Mouse (Mus musculus): Measurements from ENCODE around the gene Pex26. TPM values are rescaled to one million over a fixed set of nuclear protein-coding genes. Genes with fewer than 3 reads are reported as not detected.

The Pex26 gene
- polyA plus RNA-seq, 1 experiment from 2014 or later = 6.5 TPM

GRCm38 (mm10) chr6:121139271-121139670 is 44.2 kb upstream of the Pex26 start:
- Histone ChIP-seq H3K9ac (ENCODE audit: low read length) (no peak overlapping the region), H3K9me3 (ENCODE audit: control insufficient read depth, low read length) (no peaks in the 10 kb centered on the region), H3K4me3 (ENCODE audit: low read depth, low read length) (no peak overlapping the region), H3K27me3 (ENCODE audit: control insufficient read depth, insufficient read depth, low read length) (no peaks in the 10 kb centered on the region), H3K4me1 (replicated peaks; ENCODE audit: control insufficient read depth, insufficient read depth) (no peaks in the 10 kb centered on the region; the same call in 1 of the 2 replicates), H3K36me3 (ENCODE audit: control insufficient read depth, insufficient read depth, low read length) (no peaks in the 10 kb centered on the region), H3K27ac (replicated peaks) (no peak overlapping the region), H3K4me2 (replicated peaks; ENCODE audit: low read depth) (no peak overlapping the region)
- DNase-seq (ENCODE audit: low spot score) = no peak
- WGBS = 98% methylated on average over 1 of the region's 1 CpGs
- no peak for ATAC-seq (ENCODE audit: low FRiP score, low TSS enrichment)
- no peak for TF ChIP-seq CTCF (IDR thresholded peaks at IDR 0.05; ENCODE audit: low read depth)
- no peak for TF ChIP-seq EP300 (optimal IDR thresholded peaks at IDR 0.05)

GRCm38 (mm10) chr6:121142298-121142697 is 41.2 kb upstream of the Pex26 start:
- TF ChIP-seq CTCF (IDR thresholded peaks at IDR 0.05; ENCODE audit: low read depth) = no peak
- no peak for TF ChIP-seq EP300 (optimal IDR thresholded peaks at IDR 0.05)
- Histone ChIP-seq H3K27ac (replicated peaks) (no peak overlapping the region), H3K4me3 (ENCODE audit: low read depth, low read length) (no peak overlapping the region), H3K4me1 (replicated peaks; ENCODE audit: control insufficient read depth, insufficient read depth) (no peaks in the 10 kb centered on the region; the same call in 1 of the 2 replicates), H3K36me3 (ENCODE audit: control insufficient read depth, insufficient read depth, low read length) (no peaks in the 10 kb centered on the region), H3K4me2 (replicated peaks; ENCODE audit: low read depth) (no peak overlapping the region), H3K9ac (ENCODE audit: low read length) (no peak overlapping the region), H3K9me3 (ENCODE audit: control insufficient read depth, low read length) (no peaks in the 10 kb centered on the region), H3K27me3 (ENCODE audit: control insufficient read depth, insufficient read depth, low read length) (no peaks in the 10 kb centered on the region)
- ATAC-seq (ENCODE audit: low FRiP score, low TSS enrichment) (no peak), DNase-seq (ENCODE audit: low spot score) (no peak)
- 74% methylated on average over 7 of the region's 7 CpGs for WGBS

DNA sequence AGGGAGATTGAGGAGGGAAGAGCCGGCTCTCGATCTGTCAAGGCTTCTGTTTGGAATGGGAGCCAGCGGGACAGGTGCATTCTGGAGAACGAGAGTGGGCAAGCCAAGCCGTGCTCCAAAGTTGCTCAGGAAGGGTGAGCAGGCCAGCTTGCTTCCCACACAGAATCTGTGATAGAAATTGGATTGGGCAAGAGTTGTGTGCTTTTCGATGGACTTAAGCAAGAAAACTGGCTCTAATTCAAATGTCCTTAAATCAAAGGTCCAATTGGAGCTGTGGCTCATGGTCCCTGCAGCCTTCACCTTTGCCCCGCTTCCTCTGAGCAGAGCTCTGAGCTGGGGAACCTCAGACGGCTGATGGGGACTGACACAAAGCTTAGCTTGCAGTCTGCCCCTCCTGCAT is 40.0 kb upstream of the Pex26 start:
- DNase-seq (ENCODE audit: low spot score) (no peak), ATAC-seq (ENCODE audit: low FRiP score, low TSS enrichment) (no peak)
- TF ChIP-seq CTCF (IDR thresholded peaks at IDR 0.05; ENCODE audit: low read depth) (no peak), EP300 (optimal IDR thresholded peaks at IDR 0.05) (no peak)
- Histone ChIP-seq H3K4me3 (ENCODE audit: low read depth, low read length) (no peak overlapping the region), H3K27me3 (ENCODE audit: control insufficient read depth, insufficient read depth, low read length) (no peaks in the 10 kb centered on the region), H3K9me3 (ENCODE audit: control insufficient read depth, low read length) (no peaks in the 10 kb centered on the region), H3K4me2 (replicated peaks; ENCODE audit: low read depth) (no peak overlapping the region), H3K9ac (ENCODE audit: low read length) (no peak overlapping the region), H3K27ac (replicated peaks) (no peak overlapping the region), H3K4me1 (replicated peaks; ENCODE audit: control insufficient read depth, insufficient read depth) (no peaks in the 10 kb centered on the region; the same call in 1 of the 2 replicates), H3K36me3 (ENCODE audit: control insufficient read depth, insufficient read depth, low read length) (no peaks in the 10 kb centered on the region)
- 76% methylated on average over 8 of the region's 8 CpGs for WGBS

- TF ChIP-seq EP300 (optimal IDR thresholded peaks at IDR 0.05) = no peak
- no peak for TF ChIP-seq CTCF (IDR thresholded peaks at IDR 0.05; ENCODE audit: low read depth)
- DNase-seq (ENCODE audit: low spot score) = peak; percentile 52
- Histone ChIP-seq H3K4me3 (ENCODE audit: low read depth, low read length) (no peak overlapping the region), H3K9me3 (ENCODE audit: control insufficient read depth, low read length) (no peaks in the 10 kb centered on the region), H3K4me2 (replicated peaks; ENCODE audit: low read depth) (no peak overlapping the region), H3K27ac (replicated peaks) (no peak overlapping the region), H3K36me3 (ENCODE audit: control insufficient read depth, insufficient read depth, low read length) (no peaks in the 10 kb centered on the region), H3K27me3 (ENCODE audit: control insufficient read depth, insufficient read depth, low read length) (no peaks in the 10 kb centered on the region), H3K9ac (ENCODE audit: low read length) (no peak overlapping the region), H3K4me1 (replicated peaks; ENCODE audit: control insufficient read depth, insufficient read depth) (no peaks in the 10 kb centered on the region; the same call in 1 of the 2 replicates)
- 43% methylated on average over 4 of the region's 4 CpGs for WGBS
- peak; percentile 71 for ATAC-seq (ENCODE audit: low FRiP score, low TSS enrichment)
Observed at GRCm38 (mm10) chr6:121144066-121144465, 39.4 kb upstream of the Pex26 start.

GRCm38 (mm10) chr6:121145010-121145604 is 38.4 kb upstream of the Pex26 start:
- ATAC-seq (ENCODE audit: low FRiP score, low TSS enrichment) (peak; percentile 35; the same call in 1 of the 2 replicates), DNase-seq (ENCODE audit: low spot score) (no peak)
- Histone ChIP-seq H3K27ac (replicated peaks) (no peak overlapping the region), H3K9me3 (ENCODE audit: control insufficient read depth, low read length) (no peaks in the 10 kb centered on the region), H3K27me3 (ENCODE audit: control insufficient read depth, insufficient read depth, low read length) (no peaks in the 10 kb centered on the region), H3K9ac (ENCODE audit: low read length) (no peak overlapping the region), H3K4me3 (ENCODE audit: low read depth, low read length) (no peak overlapping the region), H3K4me1 (replicated peaks; ENCODE audit: control insufficient read depth, insufficient read depth) (no peaks in the 10 kb centered on the region; the same call in 1 of the 2 replicates), H3K36me3 (ENCODE audit: control insufficient read depth, insufficient read depth, low read length) (no peaks in the 10 kb centered on the region), H3K4me2 (replicated peaks; ENCODE audit: low read depth) (no peak overlapping the region)
- 74% methylated on average over 13 of the region's 13 CpGs for WGBS
- no peak for TF ChIP-seq CTCF (IDR thresholded peaks at IDR 0.05; ENCODE audit: low read depth)
- TF ChIP-seq EP300 (optimal IDR thresholded peaks at IDR 0.05) = no peak

DNA sequence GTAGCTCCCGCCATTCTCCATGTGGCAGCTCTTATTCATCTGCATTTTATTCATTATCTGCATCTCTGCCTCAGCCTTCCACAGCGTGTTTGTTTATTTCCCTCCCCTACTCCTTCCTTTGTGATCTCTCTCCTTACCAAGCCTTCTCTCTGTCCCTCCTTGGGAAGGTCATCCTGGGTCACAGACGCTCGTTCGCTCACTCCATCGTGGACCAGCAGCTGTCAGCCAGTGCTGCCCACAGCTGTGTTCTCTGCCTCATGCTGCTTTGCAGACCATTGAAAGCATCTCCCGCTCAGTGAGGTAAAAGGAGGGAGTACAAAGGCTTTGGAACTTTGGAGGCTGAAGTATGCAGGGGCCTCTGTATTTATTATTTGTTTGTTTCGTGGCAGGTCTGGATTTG is 37.6 kb upstream of the Pex26 start:
- ATAC-seq (ENCODE audit: low FRiP score, low TSS enrichment) = no peak; the same call in 1 of the 2 replicates
- no peaks in the 10 kb centered on the region for H3K9me3 ChIP-seq (ENCODE audit: control insufficient read depth, low read length)
- no peak overlapping the region for H3K4me2 ChIP-seq (replicated peaks; ENCODE audit: low read depth)
- H3K9ac ChIP-seq (ENCODE audit: low read length) = no peak overlapping the region
- no peaks in the 10 kb centered on the region for H3K27me3 ChIP-seq (ENCODE audit: control insufficient read depth, insufficient read depth, low read length)
- no peak for DNase-seq (ENCODE audit: low spot score)
- 70% methylated on average over 8 of the region's 8 CpGs for WGBS
- H3K4me1 ChIP-seq (replicated peaks; ENCODE audit: control insufficient read depth, insufficient read depth) = no peaks in the 10 kb centered on the region; the same call in 1 of the 2 replicates
- H3K36me3 ChIP-seq (ENCODE audit: control insufficient read depth, insufficient read depth, low read length) = no peaks in the 10 kb centered on the region
- no peak overlapping the region for H3K4me3 ChIP-seq (ENCODE audit: low read depth, low read length)
- TF ChIP-seq CTCF (IDR thresholded peaks at IDR 0.05; ENCODE audit: low read depth) = no peak
- no peak for TF ChIP-seq EP300 (optimal IDR thresholded peaks at IDR 0.05)
- no peak overlapping the region for H3K27ac ChIP-seq (replicated peaks)

Measured in stomach, postnatal 0 days (tissue).